Mouse (Mus musculus) lung, postnatal 0 days (tissue): ENCODE results near the gene Gria2. TPM values are rescaled to one million over a fixed set of nuclear protein-coding genes. Genes with fewer than 3 reads are reported as not detected.

Source experiments
- ATAC-seq: fragments of 200-750 bp; cut with Nextera tagmentation; 2 replicates; pipeline ENCODE4 v1.8.0; 2017; ENCODE audit warnings: moderate library complexity
- DNase-seq: peaks from one replicate; pipeline ENCODE4 v3.0.0-alpha.2; 2016; ENCODE audit warnings: low spot score
- H3K27ac ChIP-seq: fragments of 300-500 bp; sonication (generic); 2 replicates; pipeline ENCODE4 v1.5.1; 2014; ENCODE audit warnings: antibody characterized with exemption, mild to moderate bottlenecking, low read length, mixed read lengths
- H3K27me3 ChIP-seq: fragments of 300-500 bp; sonication (generic); replicated peaks from 2 replicates; pipeline ENCODE4 v1.6.1; 2014; ENCODE audit warnings: low read length, mixed read lengths; ENCODE audit not compliant: insufficient read depth
- H3K36me3 ChIP-seq: fragments of 300-500 bp; sonication (generic); 2 replicates; pipeline ENCODE4 v1.6.1; 2014; ENCODE audit warnings: low read length, mixed read lengths; ENCODE audit not compliant: insufficient read depth
- H3K4me1 ChIP-seq: fragments of 300-500 bp; sonication (generic); 2 replicates; pipeline ENCODE4 v1.6.1; 2014; ENCODE audit warnings: antibody characterized with exemption, low read depth, low read length, mixed read lengths; ENCODE audit not compliant: insufficient read depth
- H3K4me2 ChIP-seq: fragments of 300-500 bp; sonication (generic); replicated peaks from 2 replicates; pipeline ENCODE4 v1.6.1; 2014; ENCODE audit warnings: low read depth, mild to moderate bottlenecking, low read length, moderate library complexity, mixed read lengths
- H3K4me3 ChIP-seq: fragments of 300-500 bp; sonication (generic); 2 replicates; pipeline ENCODE4 v1.5.1; 2014; ENCODE audit warnings: low read depth, low read length
- H3K9ac ChIP-seq: fragments of 300-500 bp; sonication (generic); replicated peaks from 2 replicates; pipeline ENCODE4 v1.6.1; 2014; ENCODE audit warnings: low read depth, mild to moderate bottlenecking
- H3K9me3 ChIP-seq: fragments of 300-500 bp; sonication (generic); 2 replicates; pipeline ENCODE4 v1.6.1; 2016; ENCODE audit warnings: low read length, mixed read lengths
- CTCF ChIP-seq: IDR thresholded peaks from 2 replicates; pipeline ENCODE4 v1.5.1; 2016; ENCODE audit warnings: antibody characterized with exemption, mild to moderate bottlenecking
- EP300 ChIP-seq: IDR thresholded peaks from 2 replicates; pipeline ENCODE4 v1.6.1; 2016; ENCODE audit warnings: antibody characterized with exemption, mild to moderate bottlenecking, control low read depth
- WGBS: fragments of 180-500 bp; shearing (Covaris S2); extraction: QIAGEN DNeasy Blood & Tissue Kit; methylation state at CpG from one replicate; pipeline ENCODE4 v1.1.7; 2014; 5-methylcytosine and 5-hydroxymethylcytosine counted together
- polyA plus RNA-seq: library from polyadenylated mRNA; unstranded; fragments of >200 nt; fragmentation: Nextera tagmentation; extraction: Ambion mirVana; gene quantifications from 2 replicates; pipeline ENCODE4 v1.2.1, GENCODE M21; 2015

The Gria2 gene
- polyA plus RNA-seq, 1 experiment from 2014 or later, result 0.11 TPM

DNA sequence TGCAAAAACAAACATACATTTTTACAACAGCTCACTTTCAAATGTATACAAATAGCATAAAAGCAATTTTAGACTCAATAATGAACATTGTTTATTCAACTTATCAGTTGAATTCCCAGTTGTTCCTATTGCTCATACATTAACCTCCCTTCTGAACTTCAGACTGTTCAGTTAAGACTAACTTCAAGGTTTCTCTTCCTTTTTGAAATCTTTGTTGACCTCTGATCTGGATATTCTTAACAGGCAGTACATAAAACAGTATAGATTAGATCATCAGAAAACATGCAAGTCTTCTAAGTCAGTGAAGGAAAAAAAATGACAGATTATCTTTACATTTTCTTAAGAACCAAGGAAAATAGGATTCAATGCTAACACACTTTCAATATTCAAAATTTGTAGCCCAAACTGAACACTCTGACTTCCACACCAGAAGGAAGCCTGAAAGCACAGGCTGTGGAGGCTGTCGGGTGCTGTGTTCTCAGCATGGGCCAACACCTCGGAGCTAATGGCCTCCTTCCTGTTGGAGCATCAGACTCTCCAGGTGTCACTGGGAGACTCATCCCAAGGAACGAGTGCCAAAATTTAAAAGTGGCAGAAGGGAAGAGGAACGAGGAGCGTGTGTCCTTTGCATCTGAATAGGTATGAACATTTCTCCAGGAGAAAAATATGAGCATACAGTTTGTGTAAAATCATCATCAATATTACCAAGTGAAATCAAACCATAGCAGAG, 33.0 kb downstream of the Gria2 start:
- Histone ChIP-seq H3K4me2 (no peak overlapping the region), H3K4me1 (no peaks in the 10 kb centered on the region), H3K4me3 (no peak overlapping the region), H3K9ac (no peak overlapping the region), H3K36me3 (no peaks in the 10 kb centered on the region), H3K27me3 (no peaks in the 10 kb centered on the region), H3K9me3 (no peaks in the 10 kb centered on the region), H3K27ac (no peak overlapping the region)
- no peak for ATAC-seq
- TF ChIP-seq CTCF (no peak), EP300 (no peak)
- DNase-seq, result no peak
- WGBS, result 63% methylated on average over 5 of the region's 5 CpGs

GRCm38 (mm10) chr3:80758955-80759354, 43.7 kb downstream of the Gria2 start:
- H3K4me1 ChIP-seq, result no peaks in the 10 kb centered on the region
- no peak for TF ChIP-seq CTCF
- no peak for TF ChIP-seq EP300
- DNase-seq (no peak), ATAC-seq (no peak)
- H3K4me3 ChIP-seq, result no peak overlapping the region
- H3K4me2 ChIP-seq, result no peak overlapping the region
- H3K36me3 ChIP-seq, result no peaks in the 10 kb centered on the region
- H3K9ac ChIP-seq, result no peak overlapping the region
- H3K27me3 ChIP-seq, result no peaks in the 10 kb centered on the region
- H3K9me3 ChIP-seq, result no peaks in the 10 kb centered on the region
- H3K27ac ChIP-seq, result no peak overlapping the region
- 74% methylated on average over 4 of the region's 4 CpGs for WGBS

GRCm38 (mm10) chr3:80758363-80758762, 44.3 kb downstream of the Gria2 start:
- H3K9ac ChIP-seq, result no peak overlapping the region
- 96% methylated on average over 2 of the region's 2 CpGs for WGBS
- no peaks in the 10 kb centered on the region for H3K9me3 ChIP-seq
- no peak overlapping the region for H3K4me2 ChIP-seq
- no peaks in the 10 kb centered on the region for H3K4me1 ChIP-seq
- H3K27me3 ChIP-seq, result no peaks in the 10 kb centered on the region
- no peak overlapping the region for H3K4me3 ChIP-seq
- TF ChIP-seq CTCF (no peak), EP300 (no peak)
- ATAC-seq, result no peak
- no peak for DNase-seq
- no peak overlapping the region for H3K27ac ChIP-seq
- no peaks in the 10 kb centered on the region for H3K36me3 ChIP-seq

DNA sequence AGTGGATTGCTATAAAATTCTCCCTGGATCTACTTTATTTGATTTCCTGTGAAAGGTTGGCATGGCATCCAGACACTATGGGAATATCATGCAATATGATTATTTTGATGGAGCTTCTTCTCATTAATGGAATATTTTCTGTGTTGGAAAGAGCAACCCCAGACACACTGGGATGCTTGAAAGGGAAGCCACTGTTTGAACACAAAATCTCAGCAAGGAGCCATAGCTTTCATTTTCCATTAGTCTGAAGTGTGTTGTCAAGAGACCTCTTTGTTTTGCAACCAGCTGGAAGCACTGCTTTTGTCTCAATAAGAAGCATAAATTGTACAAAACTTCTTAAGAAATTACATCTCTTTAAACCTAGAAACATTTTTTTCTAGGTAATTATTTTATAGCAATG, 51.8 kb downstream of the Gria2 start:
- Histone ChIP-seq H3K9me3 (no peaks in the 10 kb centered on the region), H3K4me2 (no peak overlapping the region), H3K36me3 (no peaks in the 10 kb centered on the region), H3K4me3 (no peak overlapping the region), H3K27me3 (no peaks in the 10 kb centered on the region), H3K9ac (no peak overlapping the region), H3K4me1 (no peaks in the 10 kb centered on the region), H3K27ac (no peak overlapping the region)
- TF ChIP-seq EP300, result no peak
- DNase-seq (no peak), ATAC-seq (no peak)

DNA sequence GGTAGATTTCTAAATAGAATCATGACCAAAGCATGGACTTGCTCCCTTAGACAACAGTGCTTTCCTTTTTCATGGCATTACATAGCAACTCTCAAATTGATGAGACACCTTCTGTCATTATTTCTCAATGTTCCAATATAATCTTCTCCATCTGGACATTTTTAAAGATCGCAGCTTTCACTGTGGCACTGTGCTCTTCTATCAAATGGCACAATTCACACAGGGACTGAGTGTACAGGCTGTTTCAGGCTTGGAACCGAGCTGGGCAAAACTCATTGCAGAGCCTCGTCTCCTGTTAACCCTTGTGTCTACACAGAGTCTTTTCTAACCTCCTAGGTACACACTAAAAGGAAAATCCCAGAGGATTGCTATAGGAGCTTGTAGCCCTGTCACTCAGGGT, 77.4 kb downstream of the Gria2 start:
- Histone ChIP-seq H3K9me3 (no peaks in the 10 kb centered on the region), H3K36me3 (no peaks in the 10 kb centered on the region), H3K27ac (no peak overlapping the region), H3K4me3 (no peak overlapping the region), H3K4me2 (no peak overlapping the region), H3K27me3 (no peaks in the 10 kb centered on the region), H3K9ac (no peak overlapping the region), H3K4me1 (no peaks in the 10 kb centered on the region)
- WGBS, result 51% methylated on average over 3 of the region's 3 CpGs
- DNase-seq, result no peak
- TF ChIP-seq CTCF (no peak), EP300 (no peak)
- no peak for ATAC-seq

DNA sequence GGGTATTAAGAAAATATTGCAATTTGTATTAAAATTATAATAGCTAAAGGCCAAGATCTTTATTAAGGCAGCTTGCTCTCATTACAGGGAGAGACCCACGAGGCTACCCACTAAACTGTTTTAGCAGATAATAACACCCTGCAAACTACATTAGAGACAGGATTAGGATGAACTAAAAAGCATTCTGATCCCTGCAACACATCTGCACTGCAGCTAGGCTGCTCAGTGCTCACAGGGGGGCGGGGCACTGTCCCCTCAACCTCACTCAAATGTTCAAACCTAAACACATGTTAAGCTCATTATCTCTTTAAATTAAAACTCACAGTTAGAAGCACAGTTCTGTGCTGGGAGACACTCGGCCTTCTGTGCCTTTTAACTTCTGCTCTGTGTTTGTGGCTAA, 89.5 kb downstream of the Gria2 start:
- Histone ChIP-seq H3K27ac (no peak overlapping the region), H3K27me3 (no peaks in the 10 kb centered on the region), H3K36me3 (no peaks in the 10 kb centered on the region), H3K4me1 (no peaks in the 10 kb centered on the region), H3K4me3 (no peak overlapping the region), H3K9ac (no peak overlapping the region), H3K9me3 (no peaks in the 10 kb centered on the region), H3K4me2 (no peak overlapping the region)
- DNase-seq, result no peak
- no peak for TF ChIP-seq CTCF
- TF ChIP-seq EP300, result no peak
- 35% methylated on average over 3 of the region's 3 CpGs for WGBS
- no peak for ATAC-seq

GRCm38 (mm10) chr3:80708992-80709391, 93.6 kb downstream of the Gria2 start:
- Histone ChIP-seq H3K9me3 (no peaks in the 10 kb centered on the region), H3K27me3 (no peaks in the 10 kb centered on the region), H3K4me1 (no peaks in the 10 kb centered on the region), H3K9ac (no peak overlapping the region), H3K27ac (no peak overlapping the region), H3K36me3 (no peaks in the 10 kb centered on the region), H3K4me2 (no peak overlapping the region), H3K4me3 (no peak overlapping the region)
- ATAC-seq, result no peak
- no peak for DNase-seq
- TF ChIP-seq CTCF (no peak), EP300 (no peak)
